Mouse (Mus musculus) heart, postnatal 0 days (tissue): ENCODE measurements at regions not wholly inside any gene's neighbourhood (a gene's known extent, or its start where the extent isn't known, plus 50 kb on each side); places are given as distances from the start of the nearest gene placed in this dataset.

Source experiments
- CTCF ChIP-seq: IDR thresholded peaks from 2 replicates; pipeline ENCODE4 v1.5.1; 2016; ENCODE audit warnings: antibody characterized with exemption, control low read depth, low read depth
- EP300 ChIP-seq: IDR thresholded peaks from 2 replicates; pipeline ENCODE4 v1.6.1; 2016; ENCODE audit warnings: antibody characterized with exemption, low read depth

GRCm38 (mm10) chr16:5549026-5549425 lies 293.2 kb upstream of the Eef2kmt start:
- TF ChIP-seq CTCF = no peak
- TF ChIP-seq EP300 = no peak
